Mouse (Mus musculus): Measurements from ENCODE around the gene Rere. TPM values are rescaled to one million over a fixed set of nuclear protein-coding genes. Genes with fewer than 3 reads are reported as not detected.

Rere gene
- total RNA-seq, 2 experiments from 2014 or later, result 85.3 to 88.9 TPM

DNA sequence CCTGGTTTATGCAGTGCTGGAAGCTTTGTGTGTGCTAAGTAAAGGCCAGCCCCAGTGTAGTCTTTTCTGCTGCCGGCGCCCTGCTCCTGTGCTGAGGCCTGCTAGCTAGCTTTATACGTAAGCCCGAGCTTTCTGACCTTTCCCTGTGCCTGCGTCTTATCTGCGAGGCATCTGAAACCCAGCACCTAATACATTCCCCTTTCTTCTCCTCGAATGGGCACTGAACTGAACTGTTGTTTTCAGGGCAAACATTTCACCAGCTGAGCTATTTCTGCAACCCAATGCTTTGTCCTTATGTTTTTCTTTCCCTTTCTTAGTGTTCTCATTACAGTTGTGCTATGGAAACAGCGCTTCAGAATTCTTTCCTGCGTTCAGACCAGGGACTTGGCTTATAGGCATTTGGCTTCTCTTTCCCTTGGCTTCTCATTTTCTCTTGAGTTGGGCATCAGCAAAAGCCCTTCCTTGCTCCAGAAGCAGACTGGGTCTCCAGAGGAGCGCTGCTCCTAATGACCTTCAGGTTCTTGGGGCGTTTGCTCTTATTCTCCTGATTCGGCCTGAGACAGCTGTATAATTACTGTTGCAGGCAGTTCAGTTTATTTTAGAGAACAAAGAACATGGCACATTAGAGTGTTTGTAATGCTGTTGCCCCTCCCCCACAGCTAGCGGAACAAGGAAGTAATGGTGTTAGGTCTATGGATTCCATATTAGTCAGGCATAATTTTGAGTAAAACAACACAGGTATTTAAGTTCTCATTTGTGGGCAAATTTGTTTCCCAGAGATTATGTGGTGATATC, 115.6 kb downstream of the Rere start:
- intact Hi-C loops (cut with DNase I), result no loop called here
- no peak for DNase-seq (ENCODE audit: extremely low spot score in 1 of 2, low spot score in 2 of 2)

GRCm38 (mm10) chr4:150399032-150399431, 117.6 kb downstream of the Rere start:
- intact Hi-C loops (cut with DNase I), result no loop called here
- no peak for DNase-seq (ENCODE audit: extremely low spot score in 1 of 2, low spot score in 2 of 2)

GRCm38 (mm10) chr4:150401830-150402607, 120.6 kb downstream of the Rere start:
- intact Hi-C loops (cut with DNase I), result no loop called here

DNA sequence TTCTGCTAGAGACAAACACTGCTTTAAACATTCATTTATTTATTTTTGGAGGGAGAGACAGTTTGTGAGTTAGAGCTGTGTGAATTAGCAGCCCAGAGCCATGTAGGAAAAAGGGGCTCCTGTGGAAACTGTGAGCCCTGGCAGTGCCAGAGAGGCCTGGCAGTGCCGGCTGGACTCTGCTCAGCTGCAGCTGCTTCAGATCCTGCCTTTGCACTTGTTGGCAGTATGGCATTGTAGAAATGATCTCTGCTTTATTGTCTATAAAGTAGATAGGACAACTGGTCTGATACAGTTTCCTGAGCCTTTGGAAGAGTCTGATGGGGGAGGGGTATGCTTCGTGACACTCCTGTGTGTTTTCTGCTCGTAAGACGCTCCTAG, 121.2 kb downstream of the Rere start:
- intact Hi-C loops (cut with DNase I), result no loop called here
- DNase-seq (ENCODE audit: extremely low spot score in 1 of 2, low spot score in 2 of 2), result no peak

More at GRCm38 (mm10) chr4:150401830-150402607, 120.6 kb downstream of the Rere start:
- no peak for DNase-seq (ENCODE audit: extremely low spot score in 1 of 2, low spot score in 2 of 2)

- intact Hi-C loops (cut with DNase I), result no loop called here
These were observed 122.5 kb downstream of the Rere start for GRCm38 (mm10) chr4:150403941-150404340.

DNA sequence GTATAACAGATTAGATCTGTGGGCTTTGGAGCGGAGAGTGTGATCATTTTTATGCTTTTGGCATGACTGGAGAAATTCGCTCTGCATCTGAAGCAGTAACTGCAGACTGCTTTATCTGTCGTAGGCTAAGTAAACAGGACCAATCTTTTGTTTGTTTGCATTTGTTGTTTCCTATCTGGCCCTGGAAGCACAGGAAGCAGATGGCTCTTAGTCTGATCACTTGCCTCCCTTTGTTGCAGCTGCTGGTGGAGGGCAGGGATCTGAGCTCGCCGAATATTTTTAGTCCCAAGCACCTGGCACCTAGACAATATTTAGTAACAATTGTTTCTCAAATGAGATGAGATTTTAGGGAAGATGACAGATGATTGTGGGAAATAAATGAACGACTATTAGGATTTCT, 123.1 kb downstream of the Rere start:
- intact Hi-C loops (cut with DNase I), result no loop called here
- DNase-seq (ENCODE audit: extremely low spot score in 1 of 2, low spot score in 2 of 2), result no peak

More at GRCm38 (mm10) chr4:150403941-150404340, 122.5 kb downstream of the Rere start:
- DNase-seq (ENCODE audit: extremely low spot score in 1 of 2, low spot score in 2 of 2), result no peak

DNA sequence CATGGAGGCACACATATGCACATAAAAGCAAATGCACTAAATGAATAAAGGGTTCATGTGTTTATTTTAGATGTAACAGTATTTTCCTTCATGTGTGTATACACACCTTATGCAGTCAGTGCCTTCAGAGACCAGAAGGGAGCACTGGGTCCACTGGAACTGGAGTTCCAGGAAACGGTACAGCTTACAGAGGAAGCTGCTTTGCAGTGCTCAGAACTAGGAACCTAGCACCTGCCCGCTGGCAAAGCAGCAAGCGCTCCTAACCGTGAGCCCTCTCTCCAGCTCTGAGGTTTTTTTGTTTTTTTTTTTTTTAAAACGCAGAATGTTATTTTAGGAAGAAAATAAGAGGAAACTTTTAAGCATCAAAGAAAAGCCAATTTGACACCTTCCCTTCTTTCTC, 124.3 kb downstream of the Rere start:
- no peak for DNase-seq (ENCODE audit: extremely low spot score in 1 of 2, low spot score in 2 of 2)
- intact Hi-C loops (cut with DNase I), result loop anchor here (5.0 kb wide), 1 partner anchor 33 kb away; no protein-coding TSS in a partner anchor

DNA sequence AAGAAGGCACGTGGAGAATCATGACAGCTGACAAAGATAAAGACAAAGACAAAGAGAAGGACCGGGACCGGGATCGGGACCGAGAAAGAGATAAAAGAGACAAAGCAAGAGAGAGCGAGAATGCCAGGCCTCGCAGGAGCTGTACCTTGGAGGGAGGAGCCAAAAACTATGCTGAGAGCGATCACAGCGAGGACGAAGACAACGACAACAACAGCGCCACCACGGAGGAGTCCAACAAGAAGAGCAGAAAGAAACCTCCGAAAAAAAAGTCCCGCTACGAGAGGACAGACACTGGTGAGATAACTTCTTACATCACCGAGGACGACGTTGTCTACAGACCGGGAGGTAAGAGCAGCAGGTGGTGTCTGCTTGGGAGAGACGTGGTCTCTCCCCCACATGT, 124.9 kb downstream of the Rere start:
- no peak for DNase-seq (ENCODE audit: extremely low spot score in 1 of 2, low spot score in 2 of 2)
- intact Hi-C loops (cut with DNase I), result loop anchor here (5.0 kb wide), 1 partner anchor 34 kb away; no protein-coding TSS in a partner anchor

DNA sequence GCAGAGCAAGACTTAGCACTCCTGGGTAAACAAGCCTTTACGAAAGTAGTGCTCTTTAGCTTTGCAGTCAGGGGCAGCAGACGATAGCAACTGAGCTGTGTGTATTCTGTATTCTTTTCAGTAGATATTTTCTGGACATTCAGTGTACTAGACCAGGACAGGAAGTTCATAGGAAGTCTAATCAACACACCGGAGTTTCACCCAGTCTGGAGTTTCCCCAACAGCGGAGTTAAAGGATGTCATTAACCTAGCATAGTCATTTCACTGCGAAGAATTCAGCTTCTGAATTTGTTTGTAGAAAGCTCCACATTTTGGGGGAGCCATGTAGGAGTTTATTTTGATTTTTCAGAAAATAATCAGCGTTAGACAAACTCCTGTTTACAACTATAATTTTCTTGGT, 125.4 kb downstream of the Rere start:
- DNase-seq (ENCODE audit: extremely low spot score in 1 of 2, low spot score in 2 of 2), result no peak
- intact Hi-C loops (cut with DNase I), result loop anchor here (5.0 kb wide), 1 partner anchor 35 kb away; no protein-coding TSS in a partner anchor

DNA sequence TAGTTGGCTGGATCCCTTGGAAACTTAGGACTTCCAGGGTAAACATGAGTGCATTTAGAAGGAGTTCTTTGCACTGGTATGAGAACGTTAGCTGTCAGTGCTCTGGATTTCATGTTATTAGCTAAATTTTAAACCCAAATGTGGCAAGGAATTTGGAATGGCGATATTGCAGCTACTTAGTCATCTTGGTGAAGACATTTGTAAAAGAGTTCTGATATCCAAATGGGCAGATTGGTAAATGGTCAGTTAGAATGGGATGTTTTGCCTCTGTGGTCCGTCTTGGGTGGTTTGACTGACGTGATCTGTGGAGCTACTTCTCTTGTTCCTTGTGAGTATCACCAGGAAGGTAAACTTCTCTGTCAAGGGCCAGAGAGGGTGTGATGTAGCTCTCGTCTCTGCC, 132.8 kb downstream of the Rere start:
- no peak for DNase-seq (ENCODE audit: extremely low spot score in 1 of 2, low spot score in 2 of 2)
- intact Hi-C loops (cut with DNase I), result loop anchor here (5.0 kb wide), 1 partner anchor 48 kb away; no protein-coding TSS in a partner anchor

DNA sequence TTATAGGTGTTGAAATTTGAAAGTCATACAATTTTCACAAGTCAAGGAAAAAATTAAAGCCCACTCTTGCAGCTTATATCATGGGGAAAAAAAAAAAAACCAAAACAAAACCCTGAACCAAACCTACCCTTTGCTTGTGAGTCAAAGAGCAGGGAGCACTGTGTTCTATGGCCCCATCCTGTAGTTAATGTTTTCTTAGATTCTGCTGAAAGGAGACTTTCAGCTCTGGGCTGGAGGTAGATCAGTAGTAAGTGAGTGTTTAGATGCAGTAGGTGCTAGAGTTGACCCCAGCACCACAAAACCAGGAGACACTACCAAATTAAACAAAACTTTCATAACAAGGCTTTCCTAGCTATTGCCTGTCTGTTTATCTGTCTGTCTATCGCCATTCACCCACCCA, 133.3 kb downstream of the Rere start:
- intact Hi-C loops (cut with DNase I), result loop anchor here (5.0 kb wide), 1 partner anchor 48 kb away; no protein-coding TSS in a partner anchor
- DNase-seq (ENCODE audit: extremely low spot score in 1 of 2, low spot score in 2 of 2), result no peak

- intact Hi-C loops (cut with DNase I), result no loop called here
- no peak for DNase-seq (ENCODE audit: extremely low spot score in 1 of 2, low spot score in 2 of 2)
These were observed 134.0 kb downstream of the Rere start for GRCm38 (mm10) chr4:150415227-150415969.

GRCm38 (mm10) chr4:150420576-150421263, 139.3 kb downstream of the Rere start:
- no peak for DNase-seq (ENCODE audit: extremely low spot score in 1 of 2, low spot score in 2 of 2)
- intact Hi-C loops (cut with DNase I), result no loop called here

GRCm38 (mm10) chr4:150426098-150426879, 144.8 kb downstream of the Rere start:
- no peak for DNase-seq (ENCODE audit: extremely low spot score in 1 of 2, low spot score in 2 of 2)
- intact Hi-C loops (cut with DNase I), result no loop called here

GRCm38 (mm10) chr4:150426880-150427476, 145.5 kb downstream of the Rere start:
- intact Hi-C loops (cut with DNase I), result no loop called here
- DNase-seq (ENCODE audit: extremely low spot score in 1 of 2, low spot score in 2 of 2), result no peak

DNA sequence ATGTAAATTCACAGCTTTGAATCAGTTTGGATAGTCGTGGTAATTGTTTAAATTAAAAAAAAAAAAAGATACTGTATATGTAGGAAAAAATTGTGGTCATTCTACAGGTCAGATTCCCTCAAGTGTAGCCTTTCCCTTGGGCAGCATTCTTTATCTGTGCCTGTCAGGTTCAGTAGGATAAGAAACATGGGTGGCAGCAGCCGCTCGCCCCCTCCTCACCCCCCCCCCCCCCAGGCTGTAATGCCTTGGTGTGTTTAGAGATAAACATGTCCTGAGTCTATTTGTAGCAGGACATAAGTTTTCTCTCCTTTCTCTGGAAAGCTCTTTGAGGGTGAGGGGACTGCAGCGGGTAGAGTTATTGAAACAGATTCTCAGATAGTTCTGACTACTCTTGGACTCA, 147.3 kb downstream of the Rere start:
- no peak for DNase-seq (ENCODE audit: extremely low spot score in 1 of 2, low spot score in 2 of 2)
- intact Hi-C loops (cut with DNase I), result no loop called here

- no peak for DNase-seq (ENCODE audit: extremely low spot score in 1 of 2, low spot score in 2 of 2)
- intact Hi-C loops (cut with DNase I), result no loop called here
These were observed 152.6 kb downstream of the Rere start for GRCm38 (mm10) chr4:150433827-150434574.
